Mouse (Mus musculus): ENCODE measurements around the gene Tom1l2. TPM values are rescaled to one million over a fixed set of nuclear protein-coding genes. Genes with fewer than 3 reads are reported as not detected.
A peak's percentile ranks its signal among the peaks of the same experiment; 100 is the strongest.

Tom1l2 gene
- polyA plus RNA-seq, 1 experiment from 2014 or later: 3.6 TPM

- TF ChIP-seq EP300 (IDR thresholded peaks at IDR 0.05; ENCODE audit: low read depth) (no peak), CTCF (IDR thresholded peaks at IDR 0.05; ENCODE audit: low read depth) (no peak)
- no peak overlapping the region for H3K4me3 ChIP-seq (ENCODE audit: low read depth, low read length)
- DNase-seq (no peak), ATAC-seq (peak; percentile 62; the same call in 1 of the 2 replicates)
- no peaks in the 10 kb centered on the region for H3K9me3 ChIP-seq (ENCODE audit: low read length)
- no peak overlapping the region for H3K4me2 ChIP-seq (ENCODE audit: low read depth, low read length)
- H3K27me3 ChIP-seq (ENCODE audit: insufficient read depth, low read length): no peaks in the 10 kb centered on the region
- no peak overlapping the region for H3K27ac ChIP-seq (ENCODE audit: low read depth)
- WGBS (ENCODE audit: insufficient replicate concordance): 80% methylated on average over 12 of the region's 12 CpGs
- H3K9ac ChIP-seq (replicated peaks): no peak overlapping the region
- no peaks in the 10 kb centered on the region for H3K36me3 ChIP-seq (replicated peaks; ENCODE audit: insufficient read depth, low read length)
- H3K4me1 ChIP-seq (ENCODE audit: insufficient read depth): no peaks in the 10 kb centered on the region
Observed at GRCm38 (mm10) chr11:60339361-60339760, 13.3 kb downstream of the Tom1l2 start.

DNA sequence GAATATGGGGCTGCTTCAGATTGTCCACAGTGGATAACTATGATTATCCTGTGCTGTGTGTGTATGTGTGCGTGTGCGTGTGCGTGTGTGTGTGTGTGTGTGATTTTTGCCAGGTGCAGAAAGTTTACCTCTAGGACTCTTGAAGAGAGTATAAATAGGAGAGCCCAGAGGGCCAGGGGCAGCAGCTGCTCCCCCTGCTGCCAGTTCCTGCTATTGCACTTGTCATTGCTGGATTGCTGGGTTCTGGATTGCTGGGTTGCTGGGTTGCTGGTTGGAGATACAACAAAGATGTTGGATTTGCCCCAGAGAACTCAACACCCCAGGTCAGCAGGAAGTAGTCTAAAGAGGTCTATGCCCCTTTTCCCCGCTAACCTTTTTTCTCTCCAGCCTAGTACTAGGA, 14.4 kb downstream of the Tom1l2 start:
- WGBS (ENCODE audit: insufficient replicate concordance): 79% methylated on average over 4 of the region's 4 CpGs
- Histone ChIP-seq H3K4me2 (ENCODE audit: low read depth, low read length) (no peak overlapping the region), H3K4me1 (ENCODE audit: insufficient read depth) (no peaks in the 10 kb centered on the region), H3K9me3 (ENCODE audit: low read length) (no peaks in the 10 kb centered on the region), H3K4me3 (ENCODE audit: low read depth, low read length) (no peak overlapping the region), H3K36me3 (replicated peaks; ENCODE audit: insufficient read depth, low read length) (no peaks in the 10 kb centered on the region), H3K9ac (replicated peaks) (no peak overlapping the region), H3K27ac (ENCODE audit: low read depth) (no peak overlapping the region), H3K27me3 (ENCODE audit: insufficient read depth, low read length) (no peaks in the 10 kb centered on the region)
- ATAC-seq (no peak), DNase-seq (peak; percentile 58)
- TF ChIP-seq EP300 (IDR thresholded peaks at IDR 0.05; ENCODE audit: low read depth): no peak
- peak; percentile 70 for TF ChIP-seq CTCF (IDR thresholded peaks at IDR 0.05; ENCODE audit: low read depth)

GRCm38 (mm10) chr11:60335771-60336170, 16.9 kb downstream of the Tom1l2 start:
- Histone ChIP-seq H3K27ac (ENCODE audit: low read depth) (no peak overlapping the region), H3K27me3 (ENCODE audit: insufficient read depth, low read length) (no peaks in the 10 kb centered on the region), H3K36me3 (replicated peaks; ENCODE audit: insufficient read depth, low read length) (no peaks in the 10 kb centered on the region), H3K4me2 (ENCODE audit: low read depth, low read length) (no peak overlapping the region), H3K4me3 (ENCODE audit: low read depth, low read length) (no peak overlapping the region), H3K9ac (replicated peaks) (no peak overlapping the region), H3K4me1 (ENCODE audit: insufficient read depth) (no peaks in the 10 kb centered on the region), H3K9me3 (ENCODE audit: low read length) (no peaks in the 10 kb centered on the region)
- DNase-seq (no peak), ATAC-seq (no peak)
- TF ChIP-seq CTCF (IDR thresholded peaks at IDR 0.05; ENCODE audit: low read depth) (no peak), EP300 (IDR thresholded peaks at IDR 0.05; ENCODE audit: low read depth) (no peak)
- WGBS (ENCODE audit: insufficient replicate concordance): 79% methylated on average over 2 of the region's 2 CpGs

GRCm38 (mm10) chr11:60334124-60334523, 18.6 kb downstream of the Tom1l2 start:
- Histone ChIP-seq H3K9me3 (ENCODE audit: low read length) (no peaks in the 10 kb centered on the region), H3K27me3 (ENCODE audit: insufficient read depth, low read length) (no peaks in the 10 kb centered on the region), H3K4me3 (ENCODE audit: low read depth, low read length) (no peak overlapping the region), H3K9ac (replicated peaks) (no peak overlapping the region), H3K27ac (ENCODE audit: low read depth) (no peak overlapping the region), H3K4me2 (ENCODE audit: low read depth, low read length) (no peak overlapping the region), H3K4me1 (ENCODE audit: insufficient read depth) (no peaks in the 10 kb centered on the region), H3K36me3 (replicated peaks; ENCODE audit: insufficient read depth, low read length) (no peaks in the 10 kb centered on the region)
- 78% methylated on average over 3 of the region's 3 CpGs for WGBS (ENCODE audit: insufficient replicate concordance)
- DNase-seq (no peak), ATAC-seq (no peak)
- TF ChIP-seq EP300 (IDR thresholded peaks at IDR 0.05; ENCODE audit: low read depth): no peak
- TF ChIP-seq CTCF (IDR thresholded peaks at IDR 0.05; ENCODE audit: low read depth): no peak

DNA sequence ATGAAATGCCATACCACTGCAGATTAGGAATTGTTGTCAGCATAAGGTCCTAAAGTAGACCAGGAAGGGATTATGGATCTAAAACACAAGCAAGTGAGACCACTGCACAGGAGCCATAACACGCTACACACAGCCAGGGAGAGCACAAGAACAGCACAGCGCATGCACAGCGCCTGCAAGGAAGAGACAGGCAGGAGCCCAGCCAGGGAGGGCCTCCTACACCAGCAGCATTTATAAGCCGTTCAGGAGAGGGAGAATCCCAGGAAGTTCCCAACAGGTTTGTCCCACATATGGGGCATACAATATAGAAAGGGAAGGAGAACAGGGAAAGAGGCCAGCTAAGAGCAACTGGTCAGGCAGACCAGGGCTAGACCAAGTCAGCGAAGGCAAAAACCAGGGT, 19.2 kb downstream of the Tom1l2 start:
- no peak overlapping the region for H3K4me3 ChIP-seq (ENCODE audit: low read depth, low read length)
- ATAC-seq: no peak
- H3K27me3 ChIP-seq (ENCODE audit: insufficient read depth, low read length): no peaks in the 10 kb centered on the region
- WGBS (ENCODE audit: insufficient replicate concordance): 80% methylated on average over 5 of the region's 5 CpGs
- no peaks in the 10 kb centered on the region for H3K36me3 ChIP-seq (replicated peaks; ENCODE audit: insufficient read depth, low read length)
- H3K9me3 ChIP-seq (ENCODE audit: low read length): no peaks in the 10 kb centered on the region
- H3K4me1 ChIP-seq (ENCODE audit: insufficient read depth): no peaks in the 10 kb centered on the region
- H3K27ac ChIP-seq (ENCODE audit: low read depth): no peak overlapping the region
- no peak overlapping the region for H3K4me2 ChIP-seq (ENCODE audit: low read depth, low read length)
- TF ChIP-seq EP300 (IDR thresholded peaks at IDR 0.05; ENCODE audit: low read depth) (no peak), CTCF (IDR thresholded peaks at IDR 0.05; ENCODE audit: low read depth) (no peak)
- DNase-seq: no peak
- H3K9ac ChIP-seq (replicated peaks): no peak overlapping the region

- Histone ChIP-seq H3K9ac (replicated peaks) (no peak overlapping the region), H3K9me3 (ENCODE audit: low read length) (no peaks in the 10 kb centered on the region), H3K36me3 (replicated peaks; ENCODE audit: insufficient read depth, low read length) (no peaks in the 10 kb centered on the region), H3K4me1 (ENCODE audit: insufficient read depth) (no peaks in the 10 kb centered on the region; the same call in 1 of the 2 replicates), H3K4me2 (ENCODE audit: low read depth, low read length) (no peak overlapping the region), H3K27ac (ENCODE audit: low read depth) (no peak overlapping the region), H3K27me3 (ENCODE audit: insufficient read depth, low read length) (no peaks in the 10 kb centered on the region), H3K4me3 (ENCODE audit: low read depth, low read length) (no peak overlapping the region)
- WGBS (ENCODE audit: insufficient replicate concordance): 82% methylated on average over 4 of the region's 4 CpGs
- ATAC-seq (no peak), DNase-seq (no peak)
- TF ChIP-seq CTCF (IDR thresholded peaks at IDR 0.05; ENCODE audit: low read depth) (no peak), EP300 (IDR thresholded peaks at IDR 0.05; ENCODE audit: low read depth) (no peak)
Observed at GRCm38 (mm10) chr11:60330551-60330950, 22.2 kb downstream of the Tom1l2 start.

DNA sequence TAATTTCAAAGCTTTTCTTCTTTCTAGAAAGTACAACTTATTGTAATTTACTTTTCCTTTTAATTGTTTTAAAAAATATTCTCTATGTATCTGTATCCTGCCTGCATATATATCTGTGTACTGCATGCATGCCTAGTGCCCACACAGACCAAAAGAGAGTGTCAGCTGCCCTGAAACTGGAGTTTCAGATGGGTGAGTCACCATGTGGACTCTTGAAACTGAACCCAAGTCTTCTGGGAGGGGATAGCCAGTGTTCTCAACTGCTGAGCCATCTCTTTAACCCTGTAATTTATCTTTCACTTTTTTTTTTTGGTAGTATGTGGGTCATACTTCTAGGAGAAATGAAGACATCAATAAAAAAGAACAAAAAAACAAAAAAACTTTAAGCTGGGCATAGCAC, 29.0 kb downstream of the Tom1l2 start:
- no peak overlapping the region for H3K4me2 ChIP-seq (ENCODE audit: low read depth, low read length)
- no peak overlapping the region for H3K9ac ChIP-seq (replicated peaks)
- DNase-seq (no peak), ATAC-seq (no peak)
- no peaks in the 10 kb centered on the region for H3K27me3 ChIP-seq (ENCODE audit: insufficient read depth, low read length)
- H3K36me3 ChIP-seq (replicated peaks; ENCODE audit: insufficient read depth, low read length): no peaks in the 10 kb centered on the region
- H3K4me3 ChIP-seq (ENCODE audit: low read depth, low read length): no peak overlapping the region
- H3K27ac ChIP-seq (ENCODE audit: low read depth): no peak overlapping the region
- peaks cover 12% of the 10 kb centered on the region; the same call in 1 of the 2 replicates for H3K4me1 ChIP-seq (ENCODE audit: insufficient read depth)
- TF ChIP-seq EP300 (IDR thresholded peaks at IDR 0.05; ENCODE audit: low read depth) (no peak), CTCF (IDR thresholded peaks at IDR 0.05; ENCODE audit: low read depth) (no peak)
- H3K9me3 ChIP-seq (ENCODE audit: low read length): no peaks in the 10 kb centered on the region
